Mouse (Mus musculus) right cerebral cortex, postnatal 14 days (tissue): ENCODE results near the gene Ppp1r9b.
"Not testable (repeated sequence)": the region's sequence is repeated elsewhere in the genome, so short reads cannot be mapped to it uniquely, and the experiment has no call there.

ENCODE experiments used
- DNase-seq: peaks from one replicate; pipeline ENCODE4 v3.0.0; 2022

The Ppp1r9b gene

DNA sequence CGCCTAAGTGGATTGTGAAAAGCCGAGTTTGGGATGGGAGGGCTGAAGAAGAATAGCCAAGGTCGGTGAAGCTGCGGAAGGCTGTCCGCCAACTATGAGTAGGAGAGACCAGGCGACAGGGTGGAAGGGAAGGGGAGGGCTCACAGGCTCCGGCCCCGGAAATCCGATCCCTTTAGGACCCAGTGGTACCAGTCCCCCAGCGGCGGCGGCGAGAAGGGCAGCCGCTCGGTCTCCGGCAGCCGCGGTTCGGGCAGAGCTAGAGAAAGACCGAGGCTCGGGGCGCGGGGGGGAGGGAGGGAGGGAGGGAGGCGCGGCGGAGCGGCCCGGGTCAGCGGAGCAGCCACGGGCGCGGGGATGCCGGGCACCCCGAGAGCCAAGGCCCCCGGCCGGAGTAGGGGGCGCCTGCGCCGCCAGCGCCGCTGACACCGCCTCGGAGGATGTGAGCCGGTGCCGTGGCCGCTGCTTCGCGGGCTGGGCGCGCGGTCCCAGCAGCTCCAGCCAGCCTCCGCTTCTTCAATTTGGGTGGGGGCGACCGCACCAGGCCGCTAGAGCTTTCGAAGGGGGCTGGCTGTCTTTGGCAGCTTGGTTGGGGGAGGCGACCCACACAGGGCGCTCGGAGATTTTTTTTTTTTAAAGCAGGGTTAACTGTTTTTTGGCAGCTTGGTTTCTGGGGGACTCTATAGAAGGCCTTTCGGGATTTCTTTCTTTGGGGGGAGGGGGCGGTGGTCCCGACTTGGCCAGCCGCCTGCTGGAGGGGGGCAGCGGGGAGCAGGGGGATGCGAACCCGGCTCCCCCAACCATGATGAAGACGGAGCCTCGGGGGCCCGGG lies at the start of gene Ppp1r9b:
Ppp1r9b (plus strand) TSS at position 287 of the 829 bp plus-strand sequence.
- DNase-seq = peak; percentile 93

DNA sequence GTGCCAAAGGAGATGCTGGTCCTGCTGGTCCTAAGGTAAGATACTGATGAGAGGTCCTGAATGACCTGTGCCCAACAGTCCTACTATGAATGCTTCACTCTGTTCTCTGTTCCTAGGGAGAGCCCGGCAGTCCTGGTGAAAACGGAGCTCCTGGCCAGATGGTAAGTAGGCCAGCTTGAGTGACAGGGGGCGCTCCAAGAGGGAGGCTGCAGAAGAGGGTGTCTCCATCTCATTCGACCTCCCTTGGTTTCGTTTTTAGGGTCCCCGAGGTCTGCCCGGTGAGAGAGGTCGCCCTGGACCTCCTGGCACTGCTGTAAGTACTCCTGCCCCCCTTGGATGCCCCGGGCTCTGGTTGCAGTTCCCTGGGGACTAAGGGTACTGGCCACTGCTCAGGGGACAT lies 49.7 kb upstream of the Ppp1r9b start:
- DNase-seq = no peak

DNA sequence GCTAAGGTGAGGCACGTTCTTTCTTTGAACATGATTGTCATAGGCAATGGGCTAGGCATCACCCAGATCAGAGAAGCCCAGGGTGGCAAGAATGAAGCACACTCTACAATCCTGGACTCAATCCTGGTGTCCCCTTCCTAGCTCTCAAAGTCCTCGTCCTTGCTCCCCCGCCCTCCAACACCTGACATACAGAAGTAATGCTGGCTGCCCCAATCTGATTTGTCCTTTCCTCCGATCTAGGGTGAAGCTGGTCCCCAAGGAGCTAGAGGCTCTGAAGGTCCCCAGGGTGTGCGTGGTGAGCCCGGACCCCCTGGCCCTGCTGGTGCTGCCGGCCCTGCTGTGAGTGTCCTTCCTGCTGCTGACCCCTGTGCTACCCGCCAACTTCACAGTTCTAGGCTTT lies 49.1 kb upstream of the Ppp1r9b start:
- no peak for DNase-seq

DNA sequence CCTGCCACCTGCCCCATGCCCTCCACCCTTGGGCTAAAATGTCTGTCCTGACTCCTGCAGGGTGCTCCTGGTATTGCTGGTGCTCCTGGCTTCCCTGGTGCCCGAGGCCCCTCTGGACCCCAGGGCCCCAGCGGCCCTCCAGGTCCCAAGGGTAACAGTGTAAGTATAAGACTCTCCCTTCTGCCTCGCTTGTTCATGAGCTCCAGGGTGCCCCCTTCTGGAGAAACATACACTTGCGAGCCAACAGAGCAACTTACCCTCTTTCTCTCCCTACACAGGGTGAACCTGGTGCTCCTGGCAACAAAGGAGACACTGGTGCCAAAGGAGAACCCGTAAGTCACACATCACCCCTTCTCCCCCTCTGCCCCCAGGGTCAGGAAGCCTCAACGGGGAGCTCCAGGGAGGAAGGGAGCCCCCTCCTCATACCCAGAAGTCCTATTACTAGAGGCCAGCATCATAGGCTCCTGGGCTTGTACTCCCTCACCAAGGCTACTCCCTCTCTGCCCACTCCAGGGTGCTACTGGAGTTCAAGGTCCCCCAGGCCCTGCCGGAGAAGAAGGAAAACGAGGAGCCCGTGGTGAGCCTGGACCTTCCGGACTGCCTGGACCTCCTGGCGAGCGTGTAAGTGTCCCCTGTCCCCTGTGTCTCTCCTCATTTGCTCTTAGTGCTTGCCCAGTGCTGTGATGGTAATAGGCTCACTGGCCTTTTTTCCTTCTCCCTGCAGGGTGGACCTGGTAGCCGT lies 48.4 kb upstream of the Ppp1r9b start:
- peak; percentile 46 for DNase-seq

DNA sequence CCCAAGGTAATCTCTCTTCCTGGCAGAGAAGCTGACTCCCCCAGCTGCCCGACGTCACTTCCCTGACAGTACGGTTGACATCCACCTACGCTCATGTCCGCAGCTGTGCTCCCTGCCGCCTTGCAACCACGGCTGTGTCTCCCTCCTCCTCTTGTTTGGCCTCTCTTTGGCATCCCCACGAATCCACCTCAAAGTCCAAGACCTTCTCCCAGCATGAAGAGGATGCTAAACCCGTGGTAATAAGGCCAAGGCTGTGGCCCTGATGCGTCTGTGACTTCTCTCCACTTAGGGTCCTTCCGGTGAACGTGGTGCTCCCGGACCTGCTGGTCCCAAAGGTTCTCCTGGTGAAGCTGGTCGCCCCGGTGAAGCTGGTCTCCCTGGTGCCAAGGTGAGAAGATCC lies 47.8 kb upstream of the Ppp1r9b start:
- no peak for DNase-seq

DNA sequence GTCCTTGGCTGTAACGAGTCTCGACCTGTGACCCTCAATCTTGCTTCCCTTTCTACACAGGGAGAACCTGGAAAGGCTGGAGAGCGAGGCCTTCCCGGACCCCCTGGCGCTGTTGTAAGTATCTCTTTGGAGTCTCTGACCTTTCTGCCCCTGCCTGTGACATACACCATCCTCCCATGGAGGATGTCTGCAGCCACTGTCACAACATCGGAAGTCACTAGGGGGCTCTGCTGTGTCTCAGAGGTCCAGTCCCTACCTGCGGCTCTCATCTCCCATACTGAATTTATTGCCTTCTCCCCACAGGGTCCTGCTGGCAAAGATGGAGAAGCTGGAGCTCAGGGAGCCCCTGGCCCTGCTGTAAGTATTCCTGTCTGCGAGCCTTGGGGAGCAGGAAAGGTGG lies 46.5 kb upstream of the Ppp1r9b start:
- no peak for DNase-seq

DNA sequence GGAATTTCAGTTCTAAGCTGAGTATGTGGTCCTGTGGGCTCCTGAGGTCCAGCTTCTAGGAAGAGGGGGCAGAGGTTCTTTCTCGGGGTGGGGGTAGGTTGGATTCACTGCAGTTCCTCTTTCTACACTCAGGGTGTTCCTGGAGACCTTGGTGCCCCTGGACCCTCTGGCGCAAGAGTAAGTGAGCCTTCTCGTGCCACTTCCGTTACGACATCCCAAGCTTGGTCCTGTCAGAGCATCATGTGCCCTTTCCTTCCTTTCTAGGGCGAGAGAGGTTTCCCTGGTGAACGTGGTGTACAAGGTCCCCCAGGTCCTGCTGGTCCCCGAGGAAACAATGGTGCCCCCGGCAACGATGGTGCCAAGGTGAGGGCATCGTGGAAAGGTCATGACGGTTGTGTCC lies 45.6 kb upstream of the Ppp1r9b start:
- DNase-seq = no peak

DNA sequence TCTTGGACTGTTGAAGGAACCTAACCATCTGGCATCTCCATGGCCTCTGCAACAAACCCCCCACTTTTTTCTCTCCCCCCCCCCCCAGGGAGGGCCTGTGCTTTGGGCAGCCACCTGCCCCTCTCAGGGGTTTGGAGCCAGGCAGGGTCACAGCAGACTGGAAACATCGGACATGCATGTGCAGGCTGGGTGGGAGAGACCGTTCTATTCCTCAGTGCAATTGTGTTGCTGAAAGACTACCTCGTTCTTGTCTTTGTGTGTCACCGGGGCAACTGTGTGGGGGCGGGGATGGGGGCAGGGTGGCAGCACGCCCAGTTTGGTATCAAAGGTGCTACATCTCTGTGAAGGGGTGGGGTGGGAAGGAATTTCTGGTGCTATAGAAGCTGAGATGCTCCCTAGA lies 38.7 kb upstream of the Ppp1r9b start:
- DNase-seq = no peak

DNA sequence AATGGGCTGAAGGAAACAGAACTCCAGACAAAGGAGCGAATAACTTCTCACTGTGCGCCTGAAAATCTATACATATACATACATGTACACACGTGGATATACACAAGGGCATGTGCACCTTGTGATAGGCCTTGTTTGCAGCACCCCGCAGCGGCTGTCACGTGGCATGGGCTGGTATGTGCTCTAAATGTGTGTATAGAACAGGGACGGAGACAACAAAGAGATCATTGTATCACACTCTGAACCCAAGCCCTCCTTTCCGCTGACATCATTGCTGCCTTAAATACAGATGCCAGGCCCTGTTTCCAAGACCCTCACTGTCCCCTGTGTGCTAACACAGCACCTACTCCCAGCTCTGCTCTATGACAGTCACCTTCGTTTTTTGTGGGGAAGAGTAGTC lies 35.7 kb upstream of the Ppp1r9b start:
- DNase-seq = no peak

DNA sequence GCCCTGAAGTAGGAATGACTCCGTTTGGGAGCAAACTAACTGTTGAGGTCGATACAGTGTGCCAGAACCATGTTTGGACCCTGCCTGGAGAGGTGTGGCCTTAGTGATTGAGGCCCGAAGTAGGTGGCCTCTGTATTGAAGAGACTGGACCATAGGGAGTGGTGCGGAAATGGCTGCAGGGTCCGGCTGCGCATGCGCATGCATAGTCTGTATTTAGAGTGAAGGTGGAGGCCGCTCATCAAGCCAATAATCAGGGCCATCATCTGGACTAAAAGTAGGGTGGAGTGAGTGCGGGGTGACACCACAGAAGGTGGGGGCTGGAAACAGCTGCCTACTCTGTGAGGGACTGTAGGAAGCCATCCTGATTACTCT lies 33.2 kb upstream of the Ppp1r9b start:
- no peak for DNase-seq

DNA sequence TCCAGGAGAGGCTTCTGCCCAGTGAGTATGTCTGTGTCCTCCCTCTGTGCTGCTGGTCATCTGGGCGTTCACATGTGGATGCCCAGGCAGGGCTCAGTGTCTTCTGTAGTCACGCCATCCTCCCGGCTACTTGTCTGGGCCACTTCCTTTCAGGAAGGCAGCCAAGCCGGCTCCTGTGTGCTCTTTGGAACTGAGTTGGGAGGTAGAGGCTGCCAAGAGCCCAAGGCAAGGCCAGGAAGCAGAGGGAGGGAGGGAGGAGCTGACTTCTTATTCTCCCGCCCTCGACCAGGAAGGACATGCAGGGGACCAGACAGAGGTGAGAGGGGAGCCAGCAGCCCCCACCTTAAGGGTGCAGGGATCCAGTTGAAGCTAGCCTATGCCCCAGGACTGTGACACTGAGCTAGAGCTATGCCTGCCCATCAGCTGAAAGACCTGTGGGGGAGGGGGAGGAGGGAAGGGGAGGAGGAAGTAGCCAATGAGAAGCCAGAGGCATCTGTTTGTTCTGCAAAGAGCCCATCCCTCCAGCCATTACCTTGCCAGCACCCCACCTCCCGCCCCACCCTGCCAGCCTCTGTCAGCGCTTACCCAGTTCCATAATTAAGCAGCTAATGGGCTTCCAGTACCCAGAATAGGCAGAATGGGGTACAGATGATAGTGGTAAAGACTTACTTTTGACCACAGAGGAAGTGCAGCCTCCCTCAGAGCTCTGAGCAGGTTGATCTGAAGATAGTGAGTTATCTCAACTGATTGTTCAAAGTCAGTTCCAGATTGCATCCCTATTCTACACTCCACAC lies 32.6 kb upstream of the Ppp1r9b start:
- peak; percentile 41 for DNase-seq

DNA sequence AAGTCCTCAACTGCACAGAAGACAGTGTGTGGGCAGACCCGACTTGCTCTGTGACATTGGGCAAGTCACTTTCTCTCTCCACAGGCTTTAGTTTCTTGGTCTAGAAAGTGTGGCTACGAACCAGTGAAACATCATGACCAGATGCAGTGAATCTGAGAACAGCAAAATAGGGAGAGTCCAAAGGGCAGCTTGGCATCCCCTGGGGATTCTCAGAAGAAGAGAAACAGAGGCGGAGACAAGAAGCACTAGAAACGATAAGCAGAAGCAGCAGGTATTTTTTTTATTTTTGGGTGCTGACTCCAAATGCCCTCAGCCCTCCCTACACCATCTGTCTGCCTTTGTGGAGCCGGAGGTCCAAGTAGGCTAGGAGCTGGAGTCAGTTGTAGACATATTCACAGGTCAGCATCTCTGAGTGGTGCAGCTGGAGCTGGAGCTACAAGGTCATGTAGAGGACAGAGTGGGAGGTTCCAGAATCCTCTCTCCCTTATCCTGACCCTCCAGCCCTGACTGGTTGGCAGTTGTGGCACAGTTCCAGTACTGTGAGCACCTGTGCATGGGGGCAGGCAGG lies 28.2 kb upstream of the Ppp1r9b start:
- DNase-seq = no peak

DNA sequence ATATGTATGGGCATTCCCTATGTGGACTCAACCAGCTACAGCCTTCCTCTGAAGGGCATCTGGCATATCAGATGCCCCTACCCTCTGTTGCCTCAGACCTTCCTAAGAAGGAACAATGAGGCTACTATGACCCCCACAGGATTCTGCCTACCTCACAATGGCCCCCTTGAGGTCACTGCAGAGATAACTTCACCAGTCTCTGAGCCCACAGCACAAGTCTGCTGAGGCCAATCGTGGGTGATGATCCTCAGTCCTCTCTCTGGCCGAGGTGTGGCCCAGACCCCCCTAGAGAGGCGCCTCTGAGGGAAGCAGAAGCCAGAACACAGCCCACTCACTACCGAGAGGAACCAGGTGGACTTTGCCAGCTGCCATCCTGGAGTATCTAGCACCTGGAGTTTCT lies 23.4 kb upstream of the Ppp1r9b start, which contains the start of gene Hils1:
Hils1 (plus strand) TSS at position 175 of the 400 bp plus-strand sequence.
- DNase-seq = no peak

DNA sequence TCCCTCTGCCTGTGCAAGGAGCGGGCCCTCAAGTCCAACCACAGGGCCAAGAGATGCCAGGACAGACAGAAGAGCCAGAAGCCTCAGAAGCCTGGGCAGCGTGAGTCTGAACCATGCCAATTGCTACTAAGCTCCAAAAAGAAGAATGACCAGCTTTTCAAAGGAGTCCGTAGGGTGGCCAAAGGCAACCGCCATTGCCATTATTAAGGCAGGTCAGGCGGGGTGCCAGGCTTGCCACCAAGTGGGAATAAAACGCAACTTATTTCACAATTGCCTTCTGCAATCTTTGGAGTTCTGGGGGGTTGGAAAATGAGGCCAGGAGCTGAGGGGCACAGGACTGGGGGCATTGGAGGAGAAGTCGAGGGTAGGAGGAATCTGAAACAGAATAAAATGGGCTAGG lies 22.6 kb upstream of the Ppp1r9b start:
- DNase-seq = no peak

DNA sequence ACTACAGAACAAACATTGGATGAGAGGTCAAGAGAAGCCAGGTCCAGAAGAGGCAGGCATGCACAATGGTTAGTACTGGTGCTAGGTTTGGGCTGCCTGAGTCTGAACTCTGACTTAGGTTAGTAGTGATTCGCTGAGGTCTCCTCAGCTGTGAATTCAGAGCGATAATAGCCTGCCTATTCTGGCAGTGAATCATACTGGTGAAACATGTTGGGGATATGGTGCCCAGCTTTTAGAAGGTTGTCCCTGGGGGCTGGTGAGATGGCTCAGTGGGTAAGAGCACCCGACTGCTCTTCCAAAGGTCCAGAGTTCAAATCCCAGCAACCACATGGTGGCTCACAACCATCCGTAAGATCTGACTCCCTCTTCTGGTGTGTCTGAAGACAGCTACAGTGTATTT lies 21.1 kb upstream of the Ppp1r9b start:
- DNase-seq = not testable (repeated sequence)

DNA sequence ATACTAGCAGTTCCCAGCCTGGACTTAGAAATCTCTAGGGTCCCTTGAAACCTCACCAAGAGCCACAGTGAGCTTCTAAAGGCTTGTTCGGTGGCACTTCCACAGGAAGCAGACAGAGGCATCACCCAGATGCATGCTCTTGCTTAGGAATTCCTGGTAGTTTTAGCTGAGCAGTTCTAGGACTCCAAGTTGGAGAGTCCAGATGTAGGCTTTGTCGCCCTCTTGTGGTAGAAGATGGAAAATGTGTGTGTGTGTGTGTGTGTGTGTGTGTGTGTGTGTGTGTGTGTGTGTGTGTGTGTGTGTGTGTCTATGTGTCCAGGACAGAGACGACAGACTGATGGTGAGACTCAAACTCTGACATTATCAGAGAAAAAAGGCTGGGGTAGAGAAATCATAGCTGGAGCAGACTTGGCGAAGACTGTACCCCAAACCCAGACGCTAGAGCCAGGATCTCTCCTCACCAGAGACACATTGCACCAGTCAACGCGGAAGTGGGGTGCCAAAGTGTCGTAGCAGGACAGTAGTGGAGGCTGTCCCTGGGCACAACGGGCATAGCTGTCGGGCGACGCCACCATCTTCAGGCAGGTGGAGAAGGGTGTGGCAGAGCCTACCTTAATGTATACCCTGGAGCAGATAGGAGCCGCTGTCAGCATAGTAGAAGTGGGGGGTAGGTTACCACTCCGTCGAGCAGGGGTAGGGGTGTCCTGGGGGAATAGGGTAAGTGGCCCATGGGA lies 20.5 kb upstream of the Ppp1r9b start:
- DNase-seq = peak; percentile 65

DNA sequence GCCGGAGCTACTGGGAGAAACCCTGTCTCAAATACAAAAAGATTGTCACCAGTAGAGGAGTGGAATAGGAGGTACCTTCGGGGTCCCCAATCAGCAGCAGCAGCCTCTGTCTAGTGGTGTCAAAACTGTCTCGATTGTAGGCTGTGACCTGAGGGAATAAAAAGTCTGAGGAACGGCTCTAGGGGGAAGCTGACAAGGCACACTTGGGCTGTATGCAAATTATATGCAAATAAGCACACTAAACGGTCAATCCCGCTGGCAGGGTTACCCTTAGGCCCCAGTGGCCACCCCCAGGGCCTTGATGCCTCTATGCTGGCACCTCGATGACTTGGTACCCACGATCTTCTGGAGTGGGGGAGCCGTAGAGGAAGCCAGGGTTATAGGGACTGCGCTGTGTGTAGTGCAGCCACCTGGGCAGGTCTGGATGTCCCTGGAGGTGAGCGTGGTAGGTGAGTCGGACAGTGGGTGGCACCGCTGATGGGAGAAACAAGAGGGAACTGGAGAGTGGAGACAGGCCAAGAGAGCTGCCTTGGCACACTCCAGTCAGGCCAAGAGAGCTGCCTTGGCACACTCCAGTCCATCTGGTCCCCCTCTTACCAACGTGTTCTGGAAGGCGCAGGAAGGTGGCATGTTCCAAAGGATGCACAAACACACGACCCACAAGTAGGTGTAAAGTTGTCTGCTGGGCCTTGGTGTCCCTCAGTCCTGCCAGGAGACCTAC lies 18.8 kb upstream of the Ppp1r9b start:
- DNase-seq = no peak

DNA sequence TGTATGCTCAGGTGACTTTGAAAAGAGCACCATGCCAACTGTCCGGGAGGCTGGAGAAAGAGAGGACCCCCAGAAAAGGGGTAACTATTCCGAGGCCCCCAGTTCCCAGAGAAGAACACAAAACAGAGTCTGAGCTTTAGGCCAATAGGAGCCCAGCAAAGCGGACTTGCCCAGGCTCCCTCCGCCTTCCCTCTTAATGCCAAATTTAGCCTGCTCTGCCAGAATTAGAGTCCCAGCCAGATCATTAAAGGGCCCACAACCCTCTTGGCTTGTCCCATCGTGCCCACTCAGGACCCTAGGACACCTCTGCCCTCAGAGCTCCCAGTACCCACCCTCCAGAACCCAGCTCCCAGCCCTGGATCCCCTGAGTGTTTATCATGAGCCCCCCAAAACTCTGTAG lies 17.9 kb upstream of the Ppp1r9b start:
- no peak for DNase-seq

DNA sequence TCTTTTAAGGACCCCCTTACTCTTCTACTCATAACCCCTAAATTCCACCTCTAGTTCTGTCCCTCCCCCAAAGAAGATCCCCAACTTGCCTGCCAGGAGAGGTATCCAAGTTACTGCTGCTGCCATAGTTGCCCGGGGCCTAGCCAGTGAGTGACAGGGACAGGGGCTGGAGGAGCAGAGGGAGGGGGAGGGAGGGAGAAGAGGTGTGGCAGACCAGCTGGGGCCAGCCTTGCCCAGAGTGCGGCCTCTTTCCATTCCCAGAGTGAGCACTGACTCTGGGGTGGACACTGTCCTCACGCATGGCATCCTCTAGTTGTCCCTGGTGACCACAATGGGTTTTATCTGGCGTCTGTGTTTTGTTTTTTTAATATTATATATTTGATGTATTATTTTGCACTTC lies 17.5 kb upstream of the Ppp1r9b start:
- no peak for DNase-seq

DNA sequence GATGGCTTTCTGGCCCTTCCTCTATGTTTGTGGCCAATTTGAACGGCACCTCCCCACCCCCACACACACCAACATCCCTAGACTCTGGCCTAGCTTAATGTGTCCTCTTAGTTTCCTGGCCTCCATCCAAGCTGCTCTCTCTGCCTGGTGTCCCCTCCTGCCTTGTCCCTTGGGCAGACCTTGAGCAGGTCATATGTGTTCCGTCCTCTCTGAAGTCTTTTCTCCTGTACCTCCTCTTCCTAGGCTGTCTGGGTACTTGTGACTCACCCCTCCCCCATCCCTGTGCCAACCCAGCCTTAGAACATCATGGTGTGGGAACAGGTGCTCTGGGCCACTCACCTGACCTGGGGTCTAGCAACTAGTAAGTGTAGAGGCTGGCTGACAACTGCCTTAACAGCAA lies 15.9 kb upstream of the Ppp1r9b start:
- no peak for DNase-seq

DNA sequence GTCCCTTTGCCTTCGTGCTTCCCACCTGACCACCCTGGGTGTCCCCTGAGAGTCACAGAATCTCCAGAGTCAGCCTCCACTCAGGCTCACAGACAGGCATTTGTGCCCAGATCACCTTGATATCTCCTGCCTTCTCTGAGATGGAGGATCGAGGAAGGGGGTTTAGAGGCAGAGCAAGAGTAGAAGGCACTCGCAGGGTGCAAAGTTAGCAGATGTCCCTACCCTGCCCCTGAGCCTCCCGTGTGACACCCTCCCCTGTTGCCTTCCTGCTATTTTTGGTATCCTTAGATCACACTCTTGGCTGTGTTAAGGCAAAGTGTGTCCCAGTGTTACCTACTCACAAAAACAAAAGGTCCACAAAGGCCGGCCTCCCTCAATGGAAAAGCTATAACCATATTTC lies 14.6 kb upstream of the Ppp1r9b start, which contains the start of gene Sgca:
Sgca (minus strand) TSS at position 129 of the 400 bp plus-strand sequence.
- no peak for DNase-seq
